Mouse (Mus musculus) adrenal gland, postnatal 25 days (tissue): ENCODE data around the gene Ganc. TPM values are rescaled to one million over a fixed set of nuclear protein-coding genes. Genes with fewer than 3 reads are reported as not detected.

ENCODE experiments used
- DNase-seq: peaks from one replicate; pipeline ENCODE4 v3.0.0; 2021; ENCODE audit warnings: mixed read lengths
- total RNA-seq: library from RNA; stranded (reverse); gene quantifications from 2 replicates; pipeline ENCODE4 v1.2.3, GENCODE M21; 2021

The Ganc gene
- total RNA-seq, 1 experiment from 2014 or later: 42.9 TPM

- no peak for DNase-seq
These were observed 47.0 kb downstream of the Ganc start for GRCm38 (mm10) chr2:120450724-120451123.

GRCm38 (mm10) chr2:120452600-120452999 is 48.9 kb downstream of the Ganc start:
- DNase-seq: no peak

GRCm38 (mm10) chr2:120454987-120455386 is 51.3 kb downstream of the Ganc start:
- no peak for DNase-seq

GRCm38 (mm10) chr2:120455719-120456118 is 52.0 kb downstream of the Ganc start, which contains the start of gene Capn3:
Gene Capn3, plus strand, starts transcription at chr2:120456019.
- DNase-seq: no peak

GRCm38 (mm10) chr2:120460216-120460615 is 56.5 kb downstream of the Ganc start:
- DNase-seq: peak; percentile 8

GRCm38 (mm10) chr2:120463328-120463727 is 59.6 kb downstream of the Ganc start:
- no peak for DNase-seq

GRCm38 (mm10) chr2:120464091-120464490 is 60.4 kb downstream of the Ganc start:
- DNase-seq: no peak

- DNase-seq: no peak
These were observed 61.2 kb downstream of the Ganc start for GRCm38 (mm10) chr2:120464732-120465396.

- DNase-seq: no peak
These were observed 61.7 kb downstream of the Ganc start for GRCm38 (mm10) chr2:120465397-120465785.

GRCm38 (mm10) chr2:120468011-120468410 is 64.3 kb downstream of the Ganc start:
- no peak for DNase-seq

GRCm38 (mm10) chr2:120469220-120469619 is 65.5 kb downstream of the Ganc start:
- no peak for DNase-seq

GRCm38 (mm10) chr2:120469715-120470114 is 66.0 kb downstream of the Ganc start:
- DNase-seq: no peak

- DNase-seq: no peak
These were observed 67.2 kb downstream of the Ganc start for GRCm38 (mm10) chr2:120470856-120471255.

GRCm38 (mm10) chr2:120476277-120477087 is 72.8 kb downstream of the Ganc start:
- DNase-seq: no peak

GRCm38 (mm10) chr2:120478600-120478999 is 74.9 kb downstream of the Ganc start:
- DNase-seq: peak; percentile 76

- no peak for DNase-seq
These were observed 78.2 kb downstream of the Ganc start for GRCm38 (mm10) chr2:120481921-120482320.

- DNase-seq: no peak
These were observed 79.1 kb downstream of the Ganc start for GRCm38 (mm10) chr2:120482506-120483389.

GRCm38 (mm10) chr2:120484241-120484640 is 80.5 kb downstream of the Ganc start:
- no peak for DNase-seq

- no peak for DNase-seq
These were observed 89.6 kb downstream of the Ganc start for GRCm38 (mm10) chr2:120493254-120493653.

- DNase-seq: no peak
These were observed 92.8 kb downstream of the Ganc start for GRCm38 (mm10) chr2:120496511-120496910.

GRCm38 (mm10) chr2:120499971-120500471 is 96.3 kb downstream of the Ganc start:
- DNase-seq: no peak
